Mouse (Mus musculus) layer of hippocampus, adult 2 months (tissue): ENCODE measurements around the gene Mettl14. TPM values are rescaled to one million over a fixed set of nuclear protein-coding genes. Genes with fewer than 3 reads are reported as not detected.

Source experiments
- DNase-seq, 2 experiments: peaks; one replicate each; pipeline ENCODE4 v3.0.0; 2022; ENCODE audit warnings: low spot score in 2 of 2
- H3K27ac ChIP-seq: fragments of 200-600 bp; 2 replicates; pipeline ENCODE4 v1.8.1; 2022
- H3K4me3 ChIP-seq: fragments of 200-600 bp; 2 replicates; pipeline ENCODE4 v1.8.1; 2022; ENCODE audit warnings: mild to moderate bottlenecking
- CTCF ChIP-seq: fragments of 200-600 bp; conservative IDR thresholded peaks from 2 replicates; pipeline ENCODE4 v1.8.1; 2022; ENCODE audit warnings: antibody characterized with exemption, mild to moderate bottlenecking, moderate library complexity
- long read RNA-seq, 2 experiments: library from polyadenylated mRNA; stranded (forward); transcript quantifications; one replicate each; pipeline ENCODE4 v2.0.0; 2021; ENCODE audit warnings: borderline mapping rate in 2 of 2
- total RNA-seq, 2 experiments: library from RNA; stranded (reverse); gene quantifications; 2 replicates each; pipeline ENCODE4 v1.2.3; 2021

Mettl14 gene
- total RNA-seq: 10 to 100 TPM; 14.9 to 19.1 TPM
- long read RNA-seq, experiment 1, transcript Mettl14-201 (11 exons, 2,741 nt): major isoform, 8 of 16 reads
- long read RNA-seq, experiment 1, partial matches to known transcripts: 1 of 16 reads
- long read RNA-seq, experiment 1, other reads (novel, unspliced or antisense): 7 of 16 reads
- long read RNA-seq, experiment 2, transcript Mettl14-201 (11 exons, 2,741 nt): major isoform, 5 of 17 reads
- long read RNA-seq, experiment 2, partial matches to known transcripts: 1 of 17 reads
- long read RNA-seq, experiment 2, other reads (novel, unspliced or antisense): 11 of 17 reads

GRCm38 (mm10) chr3:123385486-123386156, at the start of gene Mettl14:
Gene Mettl14, minus strand, starts transcription at chr3:123386108.
- TF ChIP-seq CTCF: no peak
- peak within 1 kb of the TSS; percentile 96 for H3K27ac ChIP-seq
- DNase-seq: peak; percentile 97 to 98
- H3K4me3 ChIP-seq: peak within 1 kb of the TSS; percentile 92

DNA sequence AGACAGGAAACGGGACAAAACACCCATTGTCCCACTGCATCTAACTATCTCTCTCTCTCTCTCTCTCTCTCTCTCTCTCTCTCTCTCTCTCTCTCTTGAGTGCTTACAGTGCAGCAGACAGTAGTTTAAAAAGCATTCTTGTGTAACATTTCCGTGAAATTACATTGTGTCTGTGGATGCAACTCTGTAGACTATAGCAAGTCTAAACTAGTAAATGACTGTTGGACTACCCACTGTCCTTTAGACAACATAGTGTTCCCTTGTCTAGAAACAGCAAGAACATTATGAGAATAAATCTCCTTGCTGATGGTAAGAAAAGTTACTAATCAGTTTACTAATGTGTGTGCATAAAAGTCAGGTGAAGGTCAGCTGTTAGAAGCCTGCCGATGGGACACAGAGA, 47.5 kb upstream of the Mettl14 start:
- Histone ChIP-seq H3K4me3 (no peak overlapping the region), H3K27ac (no peak overlapping the region)
- DNase-seq: no peak
- no peak for TF ChIP-seq CTCF

GRCm38 (mm10) chr3:123431951-123432674, 46.2 kb upstream of the Mettl14 start:
- no peak overlapping the region for H3K4me3 ChIP-seq
- TF ChIP-seq CTCF: no peak
- no peak overlapping the region for H3K27ac ChIP-seq
- DNase-seq: no peak

DNA sequence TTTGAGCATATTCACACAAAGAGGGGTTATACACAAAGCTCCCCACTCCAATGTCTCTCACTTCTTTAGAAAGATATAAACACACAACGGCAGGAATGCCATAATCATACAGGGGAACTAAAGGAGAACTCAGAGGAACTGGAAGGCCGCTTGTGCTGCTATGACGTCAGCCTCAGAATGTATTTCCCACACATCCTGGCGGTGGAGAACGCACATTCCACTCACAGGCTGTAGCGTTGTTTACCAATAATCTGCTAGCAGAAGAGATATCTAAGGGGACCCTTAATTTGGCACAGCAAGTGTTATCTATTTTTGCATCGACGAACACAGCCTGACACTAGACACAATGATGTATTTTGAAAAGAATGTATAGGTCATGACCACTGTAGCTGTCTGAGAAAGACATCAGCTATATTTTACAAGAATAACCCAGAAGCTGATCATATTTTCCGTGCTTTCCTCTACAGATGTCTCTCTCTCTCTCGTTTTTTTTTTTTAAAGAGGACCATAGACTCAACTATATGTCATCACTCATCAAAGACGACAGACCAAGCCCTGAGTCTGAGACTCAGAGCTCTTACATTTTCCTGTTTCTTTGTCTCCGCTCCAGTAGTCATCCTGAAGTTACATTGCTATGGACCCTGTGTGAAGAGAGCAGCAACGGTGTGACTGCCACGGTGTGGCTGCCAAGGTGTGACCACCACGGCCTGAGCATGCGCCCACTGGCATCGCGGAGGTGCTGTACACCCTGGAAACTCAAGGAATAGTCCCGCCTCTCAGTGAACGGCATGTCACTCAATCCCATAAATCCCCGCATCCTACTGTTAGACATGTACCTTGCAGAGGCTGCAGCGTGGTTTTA, 43.9 kb upstream of the Mettl14 start:
- Histone ChIP-seq H3K4me3 (no peak overlapping the region), H3K27ac (no peak overlapping the region)
- TF ChIP-seq CTCF: no peak
- no peak for DNase-seq

GRCm38 (mm10) chr3:123428005-123428404, 42.1 kb upstream of the Mettl14 start:
- Histone ChIP-seq H3K27ac (no peak overlapping the region), H3K4me3 (no peak overlapping the region)
- TF ChIP-seq CTCF: no peak
- DNase-seq: no peak

DNA sequence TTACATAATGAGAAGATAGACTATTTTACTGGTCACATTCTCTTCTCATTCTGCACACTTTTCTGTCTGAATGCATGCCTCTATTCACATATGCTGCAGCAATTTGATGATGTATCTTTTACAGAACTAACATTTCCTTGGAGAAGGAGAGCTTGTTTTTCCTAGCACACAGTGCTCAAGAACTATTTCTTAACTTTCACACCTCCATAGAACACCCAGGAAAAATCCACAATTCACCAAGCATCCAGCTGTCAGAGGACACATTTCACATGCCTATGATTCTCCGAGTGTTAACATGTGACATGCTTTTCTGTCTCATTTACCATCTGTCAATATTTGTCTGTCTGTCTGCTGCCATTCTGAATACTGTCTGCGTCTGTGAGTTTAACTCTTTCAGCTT, 39.7 kb upstream of the Mettl14 start:
- peak in 1 of 2 experiments; percentile 6 for DNase-seq
- TF ChIP-seq CTCF: no peak
- Histone ChIP-seq H3K27ac (no peak overlapping the region), H3K4me3 (no peak overlapping the region)

GRCm38 (mm10) chr3:123413173-123413572, 27.3 kb upstream of the Mettl14 start:
- peak; percentile 38; the same call in 1 of the 2 replicates for TF ChIP-seq CTCF
- Histone ChIP-seq H3K4me3 (no peak overlapping the region), H3K27ac (no peak overlapping the region)
- DNase-seq: no peak

GRCm38 (mm10) chr3:123411821-123412578, 26.1 kb upstream of the Mettl14 start:
- Histone ChIP-seq H3K27ac (no peak overlapping the region), H3K4me3 (no peak overlapping the region)
- no peak for TF ChIP-seq CTCF
- no peak for DNase-seq

GRCm38 (mm10) chr3:123404945-123405344, 19.0 kb upstream of the Mettl14 start:
- DNase-seq: no peak
- no peak for TF ChIP-seq CTCF
- H3K4me3 ChIP-seq: no peak overlapping the region
- no peak overlapping the region for H3K27ac ChIP-seq

GRCm38 (mm10) chr3:123397562-123398481, 11.9 kb upstream of the Mettl14 start:
- no peak for DNase-seq

GRCm38 (mm10) chr3:123395611-123396010, 9.7 kb upstream of the Mettl14 start:
- no peak for DNase-seq
- TF ChIP-seq CTCF: no peak
- Histone ChIP-seq H3K27ac (no peak overlapping the region), H3K4me3 (no peak overlapping the region)

More at GRCm38 (mm10) chr3:123397562-123398481, 11.9 kb upstream of the Mettl14 start:
- H3K4me3 ChIP-seq: no peak overlapping the region
- no peak overlapping the region for H3K27ac ChIP-seq
- no peak for TF ChIP-seq CTCF
